Mouse (Mus musculus) kidney, adult 2 months (tissue): ENCODE results near the gene Pappa.

Experiments used
- CTCF ChIP-seq: fragments of 200-500 bp; conservative IDR thresholded peaks from 2 replicates; pipeline ENCODE4 v1.5.1; 2011; ENCODE audit warnings: low read depth, mild to moderate bottlenecking, control low read depth, low read length, moderate library complexity, mixed read lengths; ENCODE audit not compliant: insufficient read depth, insufficient read length
- POLR2A ChIP-seq: fragments of 200-500 bp; IDR thresholded peaks from one replicate; pipeline ENCODE4 v1.6.1; 2011; ENCODE audit warnings: low read depth, low read length, control low read depth

- no peak for TF ChIP-seq CTCF
- TF ChIP-seq POLR2A = no peak
Observed at GRCm38 (mm10) chr4:65350521-65350920, 226.5 kb downstream of the Pappa start.
